Mouse (Mus musculus) neural tube, embryonic 12.5 days (tissue): Measurements from ENCODE around the gene Zdhhc11. TPM values are rescaled to one million over a fixed set of nuclear protein-coding genes. Genes with fewer than 3 reads are reported as not detected.
"Not testable (repeated sequence)": the region's sequence is repeated elsewhere in the genome, so short reads cannot be mapped to it uniquely, and the experiment has no call there.

ENCODE experiments used
- ATAC-seq: fragments of 200-750 bp; cut with Nextera tagmentation; 2 replicates; pipeline ENCODE4 v1.8.0; 2017; ENCODE audit warnings: low read depth, mild to moderate bottlenecking, moderate TSS enrichment, moderate library complexity; ENCODE audit not compliant: low FRiP score
- H3K27ac ChIP-seq: fragments of 300-500 bp; sonication (generic); 2 replicates; pipeline ENCODE4 v1.5.1; 2016
- H3K27me3 ChIP-seq: fragments of 300-500 bp; sonication (generic); replicated peaks from 2 replicates; pipeline ENCODE4 v1.6.1; 2016; ENCODE audit warnings: mild to moderate bottlenecking
- H3K36me3 ChIP-seq: fragments of 300-500 bp; sonication (generic); 2 replicates; pipeline ENCODE4 v1.6.1; 2016; ENCODE audit warnings: mild to moderate bottlenecking
- H3K4me1 ChIP-seq: fragments of 300-500 bp; sonication (generic); 2 replicates; pipeline ENCODE4 v1.6.1; 2016
- H3K4me2 ChIP-seq: fragments of 300-500 bp; sonication (generic); replicated peaks from 2 replicates; pipeline ENCODE4 v1.6.1; 2016; ENCODE audit warnings: mild to moderate bottlenecking
- H3K4me3 ChIP-seq: fragments of 300-500 bp; sonication (generic); 2 replicates; pipeline ENCODE4 v1.5.1; 2016
- H3K9ac ChIP-seq: fragments of 300-500 bp; sonication (generic); 2 replicates; pipeline ENCODE4 v1.6.1; 2016; ENCODE audit warnings: mild to moderate bottlenecking
- H3K9me3 ChIP-seq: fragments of 300-500 bp; sonication (generic); 2 replicates; pipeline ENCODE4 v1.6.1; 2016; ENCODE audit warnings: mild to moderate bottlenecking
- WGBS: fragments of 180-500 bp; shearing (Covaris S2); methylation state at CpG from one replicate; pipeline ENCODE4 v1.1.7; 2016; 5-methylcytosine and 5-hydroxymethylcytosine counted together
- polyA plus RNA-seq: library from polyadenylated mRNA; unstranded; fragments of >200 nt; fragmentation: Nextera tagmentation; extraction: Ambion mirVana; gene quantifications from 2 replicates; pipeline ENCODE4 v1.2.1, GENCODE M21; 2016

The Zdhhc11 gene
- polyA plus RNA-seq, 1 experiment from 2014 or later, result not detected

DNA sequence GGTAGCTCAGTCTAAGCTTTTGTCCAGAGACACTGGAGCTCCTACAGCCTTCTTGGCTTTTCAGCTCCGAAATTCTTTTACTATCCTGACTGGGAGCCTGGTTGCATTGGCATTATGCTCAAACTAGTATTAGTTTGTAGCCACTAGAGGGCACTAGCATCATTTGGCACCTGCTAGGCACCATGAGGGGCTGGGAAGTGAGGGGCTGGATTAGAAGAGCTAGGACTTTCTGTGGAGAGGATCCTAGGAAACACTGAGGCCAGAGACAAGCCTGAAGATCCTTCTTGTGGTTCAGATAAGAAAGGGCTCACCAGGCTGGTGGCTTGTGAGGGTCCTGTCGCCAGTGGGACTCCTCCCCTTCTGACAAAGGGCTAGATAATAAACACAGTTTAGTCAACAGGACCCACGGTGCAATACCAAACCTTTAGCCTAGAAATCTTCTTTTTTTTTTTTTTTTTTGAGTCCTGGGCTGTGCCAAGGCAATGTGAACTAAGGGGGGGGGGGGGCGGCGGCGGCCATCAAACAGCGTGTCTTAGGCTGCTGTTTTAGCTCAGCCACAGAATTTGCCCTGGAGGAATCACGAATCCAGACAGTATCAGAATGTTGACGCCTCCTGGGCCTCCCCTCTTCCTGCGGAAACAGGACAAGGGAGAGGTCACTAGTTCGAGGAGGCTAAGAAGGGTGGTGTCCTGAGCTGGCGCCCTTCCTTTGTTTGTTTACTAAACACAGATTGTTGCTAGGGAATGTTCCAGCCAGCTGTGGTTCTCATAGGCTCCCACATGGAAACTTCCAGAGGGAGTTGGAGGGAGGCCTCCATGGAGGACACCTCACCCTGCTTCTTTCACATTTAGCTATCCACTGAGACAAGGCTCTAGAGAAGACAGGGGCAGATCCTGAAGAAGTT, 7.1 kb downstream of the Zdhhc11 start:
- no peak overlapping the region for H3K4me3 ChIP-seq
- no peak overlapping the region for H3K27ac ChIP-seq
- no peak overlapping the region for H3K9ac ChIP-seq
- peak; percentile 85; the same call in 1 of the 2 replicates for ATAC-seq
- no peaks in the 10 kb centered on the region for H3K27me3 ChIP-seq
- H3K4me1 ChIP-seq, result no peaks in the 10 kb centered on the region
- 47% methylated on average over 12 of the region's 12 CpGs for WGBS
- no peaks in the 10 kb centered on the region for H3K9me3 ChIP-seq
- H3K36me3 ChIP-seq, result no peaks in the 10 kb centered on the region
- no peak overlapping the region for H3K4me2 ChIP-seq

DNA sequence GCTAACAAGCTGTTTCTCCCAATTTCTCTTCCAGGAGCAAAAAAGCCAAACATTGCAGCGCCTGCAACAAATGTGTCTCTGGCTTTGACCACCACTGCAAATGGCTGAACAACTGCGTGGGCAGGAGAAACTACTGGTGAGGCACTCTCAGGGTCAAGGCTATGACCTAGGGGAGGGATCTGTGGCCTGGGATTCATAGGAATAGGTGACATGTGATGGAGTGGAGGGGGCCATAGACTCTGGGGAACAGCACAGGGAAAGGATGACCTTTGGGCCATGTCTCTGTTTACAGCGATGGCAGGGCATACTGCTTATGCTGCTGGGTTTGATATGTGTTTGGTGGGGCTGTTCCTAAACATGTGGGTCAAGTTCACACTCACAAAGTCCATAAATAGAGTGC, 10.9 kb downstream of the Zdhhc11 start:
- ATAC-seq, result no peak
- WGBS, result 91% methylated on average over 3 of the region's 3 CpGs

DNA sequence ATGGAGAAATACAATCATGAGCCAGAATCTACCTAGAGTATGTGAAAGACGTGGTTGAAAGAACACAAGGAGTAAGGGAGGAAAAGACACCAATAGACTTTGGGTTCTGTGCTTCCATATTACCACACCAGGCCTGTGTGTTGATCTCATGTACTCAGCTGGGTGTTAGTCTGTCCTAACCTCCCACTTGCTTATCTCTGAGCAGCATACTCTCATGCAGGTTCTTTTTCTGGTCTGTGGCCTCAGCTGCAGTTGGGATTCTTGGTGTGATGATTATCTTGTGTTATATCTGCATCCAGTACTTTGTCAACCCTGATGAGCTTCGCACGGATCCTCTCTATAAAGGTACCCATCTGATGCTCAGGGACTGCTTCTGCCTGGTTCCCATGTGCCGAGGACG, 13.3 kb downstream of the Zdhhc11 start:
- no peaks in the 10 kb centered on the region for H3K27me3 ChIP-seq
- H3K4me2 ChIP-seq, result no peak overlapping the region
- no peak overlapping the region for H3K4me3 ChIP-seq
- 88% methylated on average over 5 of the region's 5 CpGs for WGBS
- H3K9me3 ChIP-seq, result no peaks in the 10 kb centered on the region
- H3K36me3 ChIP-seq, result no peaks in the 10 kb centered on the region
- H3K27ac ChIP-seq, result no peak overlapping the region
- H3K4me1 ChIP-seq, result no peaks in the 10 kb centered on the region
- no peak overlapping the region for H3K9ac ChIP-seq
- ATAC-seq, result no peak

More for the DNA sequence above, 10.9 kb downstream of the Zdhhc11 start:
- Histone ChIP-seq H3K27me3 (no peaks in the 10 kb centered on the region), H3K4me3 (no peak overlapping the region), H3K4me1 (no peaks in the 10 kb centered on the region), H3K9me3 (no peaks in the 10 kb centered on the region), H3K9ac (no peak overlapping the region), H3K4me2 (no peak overlapping the region), H3K27ac (no peak overlapping the region), H3K36me3 (no peaks in the 10 kb centered on the region)

DNA sequence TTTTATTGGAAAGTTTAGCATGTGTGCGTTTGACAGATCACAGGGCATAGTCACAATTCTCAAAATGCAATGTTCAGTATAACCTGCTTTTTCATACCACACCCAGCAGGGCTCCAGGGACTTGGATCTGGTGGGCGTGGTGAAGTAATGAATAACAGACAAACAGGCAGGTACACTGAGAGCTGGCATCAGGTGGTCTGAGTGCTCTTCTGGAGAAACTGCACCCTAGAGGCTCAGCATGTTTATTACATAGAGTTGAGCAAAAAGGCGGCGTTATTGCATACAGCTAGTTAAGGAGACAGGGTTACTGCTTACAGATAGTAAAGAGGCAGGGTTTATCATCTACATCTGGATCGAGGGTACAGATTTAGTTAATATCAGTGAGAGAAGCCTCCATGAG, 26.7 kb downstream of the Zdhhc11 start:
- Histone ChIP-seq H3K9ac (no peak overlapping the region), H3K36me3 (no peaks in the 10 kb centered on the region), H3K9me3 (no peaks in the 10 kb centered on the region), H3K4me1 (no peaks in the 10 kb centered on the region), H3K4me2 (no peak overlapping the region), H3K27ac (no peak overlapping the region), H3K27me3 (no peaks in the 10 kb centered on the region), H3K4me3 (no peak overlapping the region)
- WGBS, result 82% methylated on average over 5 of the region's 5 CpGs
- no peak for ATAC-seq

DNA sequence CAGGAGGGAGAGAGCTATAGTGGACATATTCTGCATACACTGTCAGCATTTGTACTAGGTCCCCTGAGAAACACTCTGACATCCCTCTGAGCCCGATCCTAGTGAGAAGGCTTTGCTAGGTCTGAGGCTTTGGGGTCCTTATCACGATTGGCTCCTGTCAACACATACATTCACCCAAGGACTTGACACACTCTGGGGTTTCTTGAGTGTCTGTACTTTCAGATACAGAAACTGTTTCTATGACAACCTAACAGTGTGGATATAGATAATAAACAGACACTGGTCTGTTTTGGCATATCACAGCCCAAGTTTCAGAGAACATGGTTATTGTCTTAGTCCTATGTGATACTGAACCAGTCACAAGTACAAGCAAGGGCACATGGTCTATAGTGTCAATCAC, 27.1 kb downstream of the Zdhhc11 start:
- Histone ChIP-seq H3K27me3 (no peaks in the 10 kb centered on the region), H3K27ac (no peak overlapping the region), H3K4me3 (no peak overlapping the region), H3K36me3 (no peaks in the 10 kb centered on the region), H3K9ac (no peak overlapping the region), H3K4me2 (no peak overlapping the region), H3K4me1 (no peaks in the 10 kb centered on the region), H3K9me3 (no peaks in the 10 kb centered on the region)
- ATAC-seq, result no peak
- 87% methylated on average over 2 of the region's 2 CpGs for WGBS

DNA sequence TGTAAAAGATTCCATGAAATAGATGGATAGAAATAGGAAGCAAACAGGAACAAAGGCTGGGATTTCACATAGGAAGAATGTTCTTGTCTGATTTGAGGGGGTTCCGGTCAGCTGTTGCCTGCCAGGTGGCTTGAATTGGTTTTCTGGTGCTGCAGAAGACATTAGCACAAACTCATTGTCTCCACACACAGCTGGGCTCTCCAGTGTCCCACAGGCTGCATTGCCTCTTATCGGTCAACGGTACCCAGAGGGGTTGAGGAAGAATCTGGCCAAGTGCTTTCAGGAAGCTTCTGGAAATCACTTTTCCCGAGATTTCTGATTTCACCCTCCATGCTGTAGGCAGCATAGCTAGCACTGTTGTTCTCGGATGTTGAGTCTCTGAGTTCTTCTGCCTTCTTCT, 27.6 kb downstream of the Zdhhc11 start:
- no peak overlapping the region for H3K4me3 ChIP-seq

DNA sequence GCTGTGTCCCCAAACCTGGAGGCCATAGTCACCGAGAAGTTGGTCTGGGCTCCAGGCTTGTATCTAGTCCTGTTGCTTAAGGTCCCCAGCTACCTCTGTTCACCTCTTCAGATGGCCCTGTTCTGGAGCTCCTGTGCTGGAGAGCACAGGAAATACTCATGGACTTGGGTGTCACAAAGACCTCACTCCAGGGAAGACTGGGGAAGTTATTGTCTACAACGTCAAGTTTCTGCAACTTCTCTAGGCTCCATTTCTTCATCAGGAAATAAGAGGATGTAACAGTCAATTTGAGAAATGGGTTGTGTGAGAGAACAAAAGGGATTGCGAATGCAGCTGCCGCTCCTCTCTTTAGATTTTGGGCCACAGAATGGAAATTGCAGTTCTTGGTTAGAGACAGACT, 32.8 kb downstream of the Zdhhc11 start:
- Histone ChIP-seq H3K27ac (no peak overlapping the region), H3K4me3 (no peak overlapping the region), H3K27me3 (no peaks in the 10 kb centered on the region), H3K9me3 (no peaks in the 10 kb centered on the region), H3K9ac (no peak overlapping the region), H3K36me3 (no peaks in the 10 kb centered on the region), H3K4me1 (no peaks in the 10 kb centered on the region), H3K4me2 (no peak overlapping the region)
- 82% methylated on average over 4 of the region's 4 CpGs for WGBS
- ATAC-seq, result no peak

More for the DNA sequence above, 27.6 kb downstream of the Zdhhc11 start:
- Histone ChIP-seq H3K27me3 (no peaks in the 10 kb centered on the region), H3K27ac (no peak overlapping the region), H3K4me2 (no peak overlapping the region), H3K36me3 (no peaks in the 10 kb centered on the region), H3K9ac (no peak overlapping the region), H3K9me3 (no peaks in the 10 kb centered on the region), H3K4me1 (no peaks in the 10 kb centered on the region)
- ATAC-seq, result no peak
- WGBS, result 84% methylated on average over 5 of the region's 5 CpGs

DNA sequence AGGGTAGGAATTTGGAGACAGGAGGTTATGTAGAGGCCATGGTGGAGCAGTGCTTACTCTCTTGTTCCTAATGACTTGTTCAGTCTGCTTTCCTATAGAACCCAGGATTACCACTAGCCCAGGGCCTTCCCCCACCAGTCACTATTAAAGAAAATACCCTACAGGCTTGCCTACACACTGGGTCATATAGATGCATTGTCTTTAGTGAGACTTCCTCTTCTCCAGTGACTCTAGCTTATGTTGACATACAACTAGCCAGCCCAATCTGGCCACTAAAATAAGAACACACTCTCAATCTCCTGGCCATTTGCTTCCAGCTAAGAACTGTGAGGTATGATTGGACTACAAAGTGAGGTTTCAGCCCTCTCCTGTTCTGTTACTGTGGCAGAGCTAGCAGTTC, 36.9 kb downstream of the Zdhhc11 start:
- ATAC-seq, result no peak
- Histone ChIP-seq H3K27ac (no peak overlapping the region), H3K4me2 (no peak overlapping the region), H3K36me3 (no peaks in the 10 kb centered on the region), H3K27me3 (no peaks in the 10 kb centered on the region), H3K4me1 (no peaks in the 10 kb centered on the region), H3K4me3 (no peak overlapping the region), H3K9ac (no peak overlapping the region), H3K9me3 (no peaks in the 10 kb centered on the region)

DNA sequence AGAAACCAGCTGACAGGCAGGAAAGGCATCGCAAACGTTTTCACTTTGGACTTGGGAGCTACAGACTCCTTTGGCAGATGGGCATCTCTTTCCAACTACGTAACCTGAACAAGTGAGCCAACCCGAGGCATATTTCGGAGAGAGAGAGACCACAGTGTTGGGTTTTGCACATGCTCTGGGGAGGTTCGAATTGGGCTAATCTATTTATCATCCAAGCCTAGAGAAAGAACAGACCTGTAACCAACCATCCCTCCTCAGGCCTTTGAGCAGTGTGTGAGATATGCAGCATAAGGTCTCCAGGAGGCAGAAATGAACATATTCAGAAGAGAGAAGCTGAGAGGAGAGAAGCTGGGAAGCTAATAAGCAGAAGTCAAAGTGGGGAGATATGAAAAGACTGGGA, 37.3 kb downstream of the Zdhhc11 start:
- no peak overlapping the region for H3K4me3 ChIP-seq
- H3K4me2 ChIP-seq, result no peak overlapping the region
- no peaks in the 10 kb centered on the region for H3K27me3 ChIP-seq
- ATAC-seq, result no peak
- no peaks in the 10 kb centered on the region for H3K4me1 ChIP-seq
- WGBS, result 84% methylated on average over 6 of the region's 6 CpGs
- H3K36me3 ChIP-seq, result no peaks in the 10 kb centered on the region
- no peaks in the 10 kb centered on the region for H3K9me3 ChIP-seq
- H3K27ac ChIP-seq, result no peak overlapping the region
- H3K9ac ChIP-seq, result no peak overlapping the region

DNA sequence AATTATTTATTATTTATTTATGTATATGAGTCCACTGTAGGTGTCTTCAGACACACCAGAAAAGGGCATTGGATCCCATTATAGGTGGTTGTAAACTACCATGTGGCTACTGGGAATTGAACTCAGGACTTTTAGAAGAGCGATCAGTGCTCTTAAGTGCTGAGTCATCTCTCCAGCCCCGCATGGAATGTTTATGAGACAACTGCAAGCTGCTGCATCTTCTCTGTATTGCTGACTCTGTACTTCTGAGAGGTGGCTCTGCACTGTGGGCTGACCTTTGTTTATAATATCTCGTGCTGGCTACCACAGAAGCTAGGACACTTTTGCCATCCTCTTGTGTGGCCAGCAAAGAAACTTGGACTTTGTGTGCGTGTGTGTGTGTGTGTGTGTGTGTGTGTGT, 37.8 kb downstream of the Zdhhc11 start:
- Histone ChIP-seq H3K4me1 (no peaks in the 10 kb centered on the region), H3K27ac (no peak overlapping the region), H3K36me3 (no peaks in the 10 kb centered on the region), H3K4me2 (no peak overlapping the region), H3K9ac (no peak overlapping the region), H3K9me3 (no peaks in the 10 kb centered on the region), H3K4me3 (no peak overlapping the region), H3K27me3 (no peaks in the 10 kb centered on the region)
- WGBS, result 77% methylated on average over 4 of the region's 4 CpGs
- ATAC-seq, result no peak

DNA sequence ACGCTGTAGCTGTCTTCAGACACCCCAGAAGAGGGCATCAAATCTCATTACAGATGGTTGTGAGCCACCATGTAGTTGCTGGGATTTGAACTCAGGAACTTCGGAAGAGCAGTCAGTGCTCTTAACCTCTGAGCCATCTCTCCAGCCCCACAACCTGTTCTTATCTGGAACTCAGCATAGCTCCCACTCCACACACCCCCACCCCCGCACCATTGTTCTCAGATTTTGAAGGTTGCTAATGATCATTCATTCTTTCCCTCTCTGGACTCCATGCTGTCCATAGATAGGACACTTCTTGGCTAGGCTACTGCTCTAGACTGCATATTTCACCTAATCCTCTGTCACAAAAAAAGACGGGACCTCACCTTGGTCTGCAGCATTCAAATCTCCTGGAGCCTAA, 43.2 kb downstream of the Zdhhc11 start:
- not testable (repeated sequence) for H3K27ac ChIP-seq, H3K4me2 ChIP-seq, H3K36me3 ChIP-seq, H3K9ac ChIP-seq, ATAC-seq, H3K9me3 ChIP-seq, H3K4me3 ChIP-seq
- peaks cover 11% of the 10 kb centered on the region for H3K4me1 ChIP-seq
- WGBS, result 89% methylated on average over 4 of the region's 4 CpGs
- H3K27me3 ChIP-seq, result peaks cover 19% of the 10 kb centered on the region

DNA sequence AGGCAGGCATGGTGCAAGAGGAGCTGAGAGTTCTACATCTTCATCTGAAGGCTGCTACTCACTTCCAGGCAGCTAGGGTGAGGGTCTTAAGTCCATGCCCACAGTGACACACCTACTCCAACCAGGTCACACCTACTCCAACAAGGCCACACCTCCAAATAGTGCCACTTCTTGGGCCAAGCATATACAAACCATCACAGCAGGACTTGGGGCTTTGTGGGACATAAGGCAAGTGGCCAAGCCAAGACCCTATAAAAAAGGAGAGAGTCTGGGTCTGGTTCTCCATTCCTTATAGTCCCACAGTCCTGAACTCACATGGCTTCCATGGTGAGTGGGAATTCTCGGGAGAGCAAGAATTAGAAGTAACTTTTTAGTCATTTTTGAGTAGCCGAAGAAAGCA, 44.6 kb downstream of the Zdhhc11 start:
- Histone ChIP-seq H3K4me2 (peak overlapping the region; percentile 97; the same call in 1 of the 2 replicates), H3K27me3 (peaks cover 19% of the 10 kb centered on the region), H3K4me1 (peaks cover 11% of the 10 kb centered on the region)
- not testable (repeated sequence) for H3K27ac ChIP-seq, H3K9ac ChIP-seq, H3K4me3 ChIP-seq, H3K36me3 ChIP-seq, ATAC-seq, H3K9me3 ChIP-seq
- WGBS, result 81% methylated on average over 2 of the region's 2 CpGs
